Mouse (Mus musculus) macrophage (primary cell): ENCODE results near the gene Slc6a5. TPM values are rescaled to one million over a fixed set of nuclear protein-coding genes. Genes with fewer than 3 reads are reported as not detected.

ENCODE experiments used
- H3K27ac ChIP-seq: fragments of 350-480 bp; formaldehyde crosslinking; 2 replicates; pipeline ENCODE4 v1.9.0; 2021
- H3K36me3 ChIP-seq: fragments of 350-480 bp; formaldehyde crosslinking; 2 replicates; pipeline ENCODE4 v1.9.0; 2021; ENCODE audit errors: inconsistent target
- H3K4me3 ChIP-seq: fragments of 350-480 bp; formaldehyde crosslinking; 2 replicates; pipeline ENCODE4 v1.9.0; 2021; ENCODE audit errors: inconsistent target
- H3K79me2 ChIP-seq: fragments of 350-480 bp; formaldehyde crosslinking; 2 replicates; pipeline ENCODE4 v1.9.0; 2021; ENCODE audit errors: inconsistent target
- WGBS: methylation state at CpG from one replicate; pipeline ENCODE4 v1.1.7; 2026; ENCODE audit warnings: inconsistent platforms; ENCODE audit not compliant: missing documents; 5-methylcytosine and 5-hydroxymethylcytosine counted together
- polyA plus RNA-seq: library from polyadenylated mRNA; stranded (reverse); fragments of 250-400 nt; gene quantifications from 3 replicates; pipeline ENCODE4 v1.2.4, GENCODE M21; 2018; ENCODE audit warnings: inconsistent platforms

Gene Slc6a5
- polyA plus RNA-seq, 1 experiment from 2014 or later = not detected

DNA sequence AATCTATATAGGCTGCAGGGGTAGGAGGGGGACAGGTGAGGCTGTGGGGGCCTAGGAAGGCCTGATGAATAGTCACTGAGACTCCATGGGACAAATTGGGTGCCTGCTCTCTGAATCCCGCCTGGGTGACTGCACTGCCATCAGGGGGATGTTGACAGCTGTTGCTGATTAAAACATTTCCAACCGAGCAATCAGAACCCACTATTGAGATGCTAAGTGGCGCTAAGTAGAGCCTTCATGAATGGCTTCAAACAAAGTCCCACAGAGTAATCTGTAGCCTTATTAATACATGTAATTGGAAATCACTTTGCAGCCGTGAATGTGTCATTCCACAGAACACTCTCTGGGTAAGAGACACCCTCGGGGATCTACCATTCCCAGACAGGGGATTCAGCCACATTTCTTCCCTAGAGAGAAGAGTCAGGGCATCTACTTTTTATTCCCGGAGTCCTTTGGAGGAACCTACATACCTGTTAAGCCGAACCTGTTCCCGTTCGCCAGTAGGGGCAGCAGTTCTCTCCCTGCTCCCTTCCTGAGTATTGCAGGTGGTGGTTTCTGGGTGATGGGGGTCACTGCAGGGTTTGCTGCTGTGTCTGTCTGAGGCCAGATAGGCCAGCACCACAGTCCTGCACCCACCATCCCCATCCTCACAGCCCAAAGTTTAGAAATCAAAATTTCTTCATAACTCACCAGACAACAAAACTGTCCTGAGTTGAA lies 71.7 kb downstream of the Slc6a5 start:
- H3K4me3 ChIP-seq = no peak overlapping the region
- H3K27ac ChIP-seq = no peak overlapping the region
- H3K36me3 ChIP-seq = no peaks in the 10 kb centered on the region
- H3K79me2 ChIP-seq = no peaks in the 10 kb centered on the region
- 29% methylated on average over 9 of the region's 9 CpGs for WGBS

DNA sequence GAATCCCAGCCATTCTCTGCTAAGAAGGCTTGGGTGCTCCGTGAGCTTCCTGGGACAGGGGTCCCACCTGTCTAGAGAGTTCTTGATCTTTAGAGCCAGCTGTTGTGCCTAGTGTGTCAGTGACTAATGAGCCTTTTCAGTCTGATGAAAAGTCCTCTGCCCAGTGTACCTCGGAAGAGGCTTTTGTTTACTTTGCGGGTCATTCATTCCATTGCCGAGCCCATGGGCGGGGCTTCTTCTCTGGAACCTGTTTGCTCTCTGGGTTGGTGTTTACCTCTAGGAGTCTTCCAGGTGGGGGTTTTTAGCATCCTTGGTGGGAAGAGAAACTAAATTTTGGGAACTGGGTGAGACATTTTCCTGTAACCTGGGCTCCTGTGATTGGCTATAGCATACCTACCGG lies 74.8 kb downstream of the Slc6a5 start:
- WGBS = 39% methylated on average over 6 of the region's 6 CpGs
- Histone ChIP-seq H3K36me3 (no peaks in the 10 kb centered on the region), H3K79me2 (no peaks in the 10 kb centered on the region), H3K27ac (no peak overlapping the region), H3K4me3 (no peak overlapping the region)

DNA sequence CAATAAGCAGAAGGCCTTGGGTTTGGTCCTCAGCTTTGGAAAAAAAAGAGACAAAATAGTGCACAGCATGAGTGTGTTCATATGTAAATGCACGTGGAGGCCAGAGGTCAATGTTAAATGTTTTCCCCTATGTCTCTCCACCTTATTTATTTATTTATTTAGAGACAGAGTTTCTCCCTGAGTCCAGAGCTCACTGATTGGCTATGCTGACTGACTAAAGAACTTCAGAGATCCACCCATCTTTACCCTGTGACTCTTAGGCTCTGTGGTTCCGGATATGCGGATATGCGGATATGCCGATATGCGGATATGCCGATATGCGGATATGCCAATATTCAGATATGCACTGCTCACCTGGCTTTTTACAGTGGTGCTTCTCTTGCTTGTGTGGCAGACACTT lies 76.0 kb downstream of the Slc6a5 start:
- H3K27ac ChIP-seq = no peak overlapping the region
- no peaks in the 10 kb centered on the region for H3K36me3 ChIP-seq
- H3K79me2 ChIP-seq = no peaks in the 10 kb centered on the region
- no peak overlapping the region for H3K4me3 ChIP-seq
- WGBS = 92% methylated on average over 8 of the region's 8 CpGs

DNA sequence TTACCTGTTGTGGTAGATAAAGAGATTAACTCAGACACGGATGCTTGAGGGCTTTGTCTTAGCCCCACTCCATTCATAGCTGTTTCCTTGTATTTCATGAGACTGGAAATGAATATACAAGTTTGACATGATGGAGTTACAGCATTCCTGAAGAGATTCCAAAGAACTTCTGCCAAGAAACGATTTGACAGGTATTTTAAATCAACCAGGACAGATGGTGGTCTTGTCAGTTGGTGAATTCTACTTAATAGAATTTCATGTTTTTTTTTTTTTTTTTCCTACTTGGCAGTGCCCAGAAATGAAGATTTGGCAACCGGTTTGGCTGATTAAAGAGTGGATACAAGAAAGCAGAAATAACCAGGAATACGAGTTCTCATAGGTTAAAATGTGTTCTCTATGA lies 89.4 kb downstream of the Slc6a5 start:
- WGBS = 81% methylated on average over 4 of the region's 4 CpGs
- Histone ChIP-seq H3K79me2 (no peaks in the 10 kb centered on the region), H3K27ac (no peak overlapping the region), H3K36me3 (no peaks in the 10 kb centered on the region), H3K4me3 (no peak overlapping the region)

DNA sequence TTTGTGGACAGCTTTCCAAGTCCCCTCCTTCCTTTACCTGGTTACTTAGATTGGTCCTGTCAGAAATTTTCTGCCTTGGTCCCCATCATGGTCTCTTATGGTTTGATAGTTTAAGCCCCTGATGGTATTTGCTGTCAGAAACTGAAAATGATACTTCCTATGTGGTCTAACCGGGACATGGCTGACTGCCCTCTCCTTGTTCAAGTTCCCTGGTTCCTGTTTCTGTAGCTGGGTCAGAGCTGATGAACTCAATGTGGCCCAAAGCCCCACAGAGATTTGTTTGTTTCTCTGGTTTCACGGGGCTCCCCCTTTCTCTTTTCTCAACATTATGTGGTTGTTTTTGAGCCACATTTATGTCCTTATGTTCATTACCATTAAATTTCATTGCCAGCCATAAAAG lies 95.3 kb downstream of the Slc6a5 start:
- Histone ChIP-seq H3K79me2 (no peaks in the 10 kb centered on the region), H3K36me3 (no peaks in the 10 kb centered on the region), H3K4me3 (no peak overlapping the region), H3K27ac (no peak overlapping the region)
- 31% methylated on average over 2 of the region's 2 CpGs for WGBS

Other genes with a start within 250 kb of the Slc6a5 start
- 42.0 to 62.8 TPM (median 59.1 TPM) in 3 replicates for gene Htatip2, start 151.0 kb upstream of the Slc6a5 start, polyA plus RNA-seq
- gene Prmt3, start 131.8 kb upstream of the Slc6a5 start, polyA plus RNA-seq = 9.4 to 32.8 TPM (median 9.9 TPM) in 3 replicates
- not detected in 3 replicates for gene Nell1, start 64.7 kb downstream of the Slc6a5 start, polyA plus RNA-seq